Mouse (Mus musculus): ENCODE data around the gene Pramel6. TPM values are rescaled to one million over a fixed set of nuclear protein-coding genes. Genes with fewer than 3 reads are reported as not detected.
"Not testable (repeated sequence)": the region's sequence is repeated elsewhere in the genome, so short reads cannot be mapped to it uniquely, and the experiment has no call there.

Gene Pramel6
- polyA plus RNA-seq, 1 experiment, result not detected

GRCm38 (mm10) chr2:87515457-87516060 lies 9.2 kb downstream of the Pramel6 start:
- no peaks in the 10 kb centered on the region for H3K27me3 ChIP-seq (ENCODE audit: control insufficient read depth, insufficient read depth, low read length)

DNA sequence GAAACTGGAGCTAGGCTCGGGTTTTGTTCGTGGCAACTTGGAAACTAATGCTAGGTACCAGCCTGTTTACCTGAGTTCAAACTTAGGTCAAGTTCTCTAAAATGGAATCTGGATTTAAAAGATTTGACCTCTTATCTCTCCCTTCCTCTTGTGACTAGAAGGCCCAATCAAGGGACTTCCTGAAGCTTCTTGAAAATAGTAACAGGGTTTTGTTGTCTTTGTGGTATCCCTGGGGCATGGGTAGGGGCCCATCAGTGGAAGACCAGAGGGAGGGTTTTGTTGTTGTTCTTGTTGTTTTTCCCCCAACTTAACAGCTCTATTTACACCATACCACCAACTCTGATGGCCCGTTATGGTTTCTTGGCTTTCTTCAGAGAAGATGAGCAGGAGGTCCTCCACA lies 10.2 kb downstream of the Pramel6 start:
- WGBS, result 88% methylated on average over 3 of the region's 3 CpGs
- H3K27me3 ChIP-seq (ENCODE audit: control insufficient read depth, insufficient read depth, low read length), result no peaks in the 10 kb centered on the region
- H3K36me3 ChIP-seq (ENCODE audit: control insufficient read depth, insufficient read depth, low read length), result no peaks in the 10 kb centered on the region
- DNase-seq, result no peak
- no peak overlapping the region for H3K4me3 ChIP-seq (ENCODE audit: control insufficient read depth, insufficient read depth, low read length)
- no peak overlapping the region for H3K27ac ChIP-seq (ENCODE audit: control insufficient read depth, insufficient read depth, low read length)
- TF ChIP-seq POLR2A (IDR thresholded peaks at IDR 0.05; ENCODE audit: control insufficient read depth, extremely low read depth, insufficient read depth, low read length, poor library complexity) (no peak), CTCF (IDR thresholded peaks at IDR 0.05; ENCODE audit: borderline replicate concordance, control insufficient read depth, extremely low read depth, insufficient read depth, low read length, poor library complexity) (no peak)
- H3K4me1 ChIP-seq (replicated peaks; ENCODE audit: control insufficient read depth, insufficient read depth, low read length), result no peaks in the 10 kb centered on the region

More at GRCm38 (mm10) chr2:87515457-87516060, 9.2 kb downstream of the Pramel6 start:
- Histone ChIP-seq H3K27ac (ENCODE audit: control insufficient read depth, insufficient read depth, low read length) (no peak overlapping the region), H3K4me1 (replicated peaks; ENCODE audit: control insufficient read depth, insufficient read depth, low read length) (no peaks in the 10 kb centered on the region), H3K36me3 (ENCODE audit: control insufficient read depth, insufficient read depth, low read length) (no peaks in the 10 kb centered on the region), H3K4me3 (ENCODE audit: control insufficient read depth, insufficient read depth, low read length) (no peak overlapping the region)
- TF ChIP-seq POLR2A (IDR thresholded peaks at IDR 0.05; ENCODE audit: control insufficient read depth, extremely low read depth, insufficient read depth, low read length, poor library complexity), result no peak
- TF ChIP-seq CTCF (IDR thresholded peaks at IDR 0.05; ENCODE audit: borderline replicate concordance, control insufficient read depth, extremely low read depth, insufficient read depth, low read length, poor library complexity), result no peak
- DNase-seq, result no peak
- WGBS, result 77% methylated on average over 8 of the region's 8 CpGs

DNA sequence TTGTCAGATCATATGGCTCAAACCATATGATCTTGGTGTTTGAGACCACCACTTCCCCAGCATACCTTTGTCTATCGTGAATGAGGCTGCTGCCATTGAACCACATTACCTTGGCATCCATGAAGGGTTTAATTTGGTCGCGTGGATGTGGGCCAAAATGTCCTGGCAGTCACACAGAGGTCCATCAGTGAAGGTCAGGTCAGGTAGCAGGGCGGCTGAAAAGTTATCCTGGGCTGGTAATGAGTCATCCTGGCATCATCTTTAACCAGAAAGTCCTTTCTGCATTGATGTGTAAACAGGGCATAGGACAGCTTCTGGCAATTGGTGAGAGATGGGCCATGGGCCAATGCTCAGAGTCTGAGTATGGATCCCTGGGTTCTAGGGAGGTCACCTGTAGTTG lies 14.3 kb downstream of the Pramel6 start:
- Histone ChIP-seq H3K36me3 (ENCODE audit: control insufficient read depth, insufficient read depth, low read length) (no peaks in the 10 kb centered on the region), H3K4me1 (replicated peaks; ENCODE audit: control insufficient read depth, insufficient read depth, low read length) (no peaks in the 10 kb centered on the region), H3K27me3 (ENCODE audit: control insufficient read depth, insufficient read depth, low read length) (no peaks in the 10 kb centered on the region), H3K27ac (ENCODE audit: control insufficient read depth, insufficient read depth, low read length) (no peak overlapping the region), H3K4me3 (ENCODE audit: control insufficient read depth, insufficient read depth, low read length) (no peak overlapping the region)
- DNase-seq, result no peak
- no peak for TF ChIP-seq POLR2A (IDR thresholded peaks at IDR 0.05; ENCODE audit: control insufficient read depth, extremely low read depth, insufficient read depth, low read length, poor library complexity)
- no peak for TF ChIP-seq CTCF (IDR thresholded peaks at IDR 0.05; ENCODE audit: borderline replicate concordance, control insufficient read depth, extremely low read depth, insufficient read depth, low read length, poor library complexity)
- 83% methylated on average over 4 of the region's 4 CpGs for WGBS

GRCm38 (mm10) chr2:87525899-87526616 lies 19.7 kb downstream of the Pramel6 start:
- DNase-seq; H3K27me3 ChIP-seq (ENCODE audit: control insufficient read depth, insufficient read depth, low read length); H3K4me1 ChIP-seq (replicated peaks; ENCODE audit: control insufficient read depth, insufficient read depth, low read length); H3K4me3 ChIP-seq (ENCODE audit: control insufficient read depth, insufficient read depth, low read length); H3K36me3 ChIP-seq (ENCODE audit: control insufficient read depth, insufficient read depth, low read length); H3K27ac ChIP-seq (ENCODE audit: control insufficient read depth, insufficient read depth, low read length): not testable (repeated sequence)
- WGBS, result 48% methylated on average over 39 of the region's 39 CpGs

DNA sequence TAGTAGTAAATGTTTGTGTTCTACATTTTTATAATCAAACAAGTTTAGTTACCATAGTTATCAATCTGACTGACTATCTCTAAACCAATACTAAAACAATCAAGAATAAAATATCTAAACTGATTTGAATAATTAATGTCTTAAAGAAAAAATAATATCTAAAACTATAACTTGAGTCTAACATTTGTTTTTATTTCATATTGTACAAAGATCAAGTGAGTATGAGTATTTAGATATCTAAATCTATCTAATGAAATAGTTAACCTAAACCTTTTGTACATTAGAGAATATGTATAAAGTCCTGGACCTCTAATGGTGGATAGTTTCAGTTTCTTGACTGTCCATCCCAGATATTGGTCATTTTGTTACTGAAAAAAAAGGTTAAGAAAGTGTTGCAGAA lies 25.1 kb downstream of the Pramel6 start, which contains the start of gene Olfr153:
Olfr153 (plus strand) TSS at position 301 of the 400 bp plus-strand sequence.
- Histone ChIP-seq H3K27ac (ENCODE audit: control insufficient read depth, insufficient read depth, low read length) (no peak within 1 kb of the TSS), H3K27me3 (ENCODE audit: control insufficient read depth, insufficient read depth, low read length) (no peaks in the 10 kb centered on the region), H3K4me1 (replicated peaks; ENCODE audit: control insufficient read depth, insufficient read depth, low read length) (no peaks in the 10 kb centered on the region), H3K4me3 (ENCODE audit: control insufficient read depth, insufficient read depth, low read length) (no peak within 1 kb of the TSS), H3K36me3 (ENCODE audit: control insufficient read depth, insufficient read depth, low read length) (no peaks in the 10 kb centered on the region)
- DNase-seq, result no peak
- TF ChIP-seq POLR2A (IDR thresholded peaks at IDR 0.05; ENCODE audit: control insufficient read depth, extremely low read depth, insufficient read depth, low read length, poor library complexity) (no peak), CTCF (IDR thresholded peaks at IDR 0.05; ENCODE audit: borderline replicate concordance, control insufficient read depth, extremely low read depth, insufficient read depth, low read length, poor library complexity) (no peak)

DNA sequence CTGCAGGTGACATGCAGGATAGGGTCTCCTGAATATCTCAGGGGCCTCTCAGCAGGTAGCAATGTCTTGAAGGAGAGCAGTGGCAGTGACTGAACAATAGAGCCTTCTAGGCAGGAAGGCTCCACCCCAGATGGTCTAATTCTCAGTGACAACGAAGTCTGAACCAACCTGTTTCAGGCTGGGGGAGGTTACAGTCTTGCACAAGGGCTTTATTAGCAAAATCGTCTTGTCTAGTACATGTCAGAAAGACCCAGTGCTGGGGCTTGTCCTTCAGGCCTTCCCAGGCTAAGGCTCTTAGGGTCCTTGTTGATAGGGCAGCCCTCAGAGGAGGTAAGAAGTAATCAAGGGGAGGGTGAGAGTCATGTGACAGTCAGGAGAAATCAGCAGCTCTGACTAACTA lies 28.5 kb downstream of the Pramel6 start:
- no peaks in the 10 kb centered on the region for H3K36me3 ChIP-seq (ENCODE audit: control insufficient read depth, insufficient read depth, low read length)
- H3K27me3 ChIP-seq (ENCODE audit: control insufficient read depth, insufficient read depth, low read length), result no peaks in the 10 kb centered on the region
- no peak overlapping the region for H3K27ac ChIP-seq (ENCODE audit: control insufficient read depth, insufficient read depth, low read length)
- no peaks in the 10 kb centered on the region for H3K4me1 ChIP-seq (replicated peaks; ENCODE audit: control insufficient read depth, insufficient read depth, low read length)
- WGBS, result 79% methylated on average over 2 of the region's 2 CpGs
- TF ChIP-seq POLR2A (IDR thresholded peaks at IDR 0.05; ENCODE audit: control insufficient read depth, extremely low read depth, insufficient read depth, low read length, poor library complexity) (no peak), CTCF (IDR thresholded peaks at IDR 0.05; ENCODE audit: borderline replicate concordance, control insufficient read depth, extremely low read depth, insufficient read depth, low read length, poor library complexity) (no peak)
- no peak overlapping the region for H3K4me3 ChIP-seq (ENCODE audit: control insufficient read depth, insufficient read depth, low read length)
- no peak for DNase-seq

All from thymus, adult 2 months (tissue).